Mouse (Mus musculus) adrenal gland, postnatal 36 days (tissue): ENCODE results near the gene Ptpdc1. TPM values are rescaled to one million over a fixed set of nuclear protein-coding genes. Genes with fewer than 3 reads are reported as not detected.
A peak's percentile ranks its signal among the peaks of the same experiment; 100 is the strongest.

ENCODE experiments used
- DNase-seq, 2 experiments: peaks; one replicate each; pipeline ENCODE4 v3.0.0; 2021; ENCODE audit warnings: mixed read lengths in 1 of 2
- long read RNA-seq, 2 experiments: library from polyadenylated mRNA; stranded (forward); transcript quantifications; one replicate each; pipeline ENCODE4 v2.0.0; 2021; ENCODE audit warnings: borderline sequencing depth in 2 of 2
- total RNA-seq, 2 experiments: library from RNA; stranded (reverse); gene quantifications; 2 replicates each; pipeline ENCODE4 v1.2.3; 2021

The Ptpdc1 gene
- total RNA-seq = 1 to 10 TPM; 5.0 to 6.3 TPM
- long read RNA-seq, experiment 1, full-length matches to known transcripts = 4 of 4 reads
- long read RNA-seq, experiment 1, partial matches to known transcripts = 0 of 4 reads
- long read RNA-seq, experiment 1, other reads (novel, unspliced or antisense) = 0 of 4 reads
- long read RNA-seq, experiment 2 = 0 reads

DNA sequence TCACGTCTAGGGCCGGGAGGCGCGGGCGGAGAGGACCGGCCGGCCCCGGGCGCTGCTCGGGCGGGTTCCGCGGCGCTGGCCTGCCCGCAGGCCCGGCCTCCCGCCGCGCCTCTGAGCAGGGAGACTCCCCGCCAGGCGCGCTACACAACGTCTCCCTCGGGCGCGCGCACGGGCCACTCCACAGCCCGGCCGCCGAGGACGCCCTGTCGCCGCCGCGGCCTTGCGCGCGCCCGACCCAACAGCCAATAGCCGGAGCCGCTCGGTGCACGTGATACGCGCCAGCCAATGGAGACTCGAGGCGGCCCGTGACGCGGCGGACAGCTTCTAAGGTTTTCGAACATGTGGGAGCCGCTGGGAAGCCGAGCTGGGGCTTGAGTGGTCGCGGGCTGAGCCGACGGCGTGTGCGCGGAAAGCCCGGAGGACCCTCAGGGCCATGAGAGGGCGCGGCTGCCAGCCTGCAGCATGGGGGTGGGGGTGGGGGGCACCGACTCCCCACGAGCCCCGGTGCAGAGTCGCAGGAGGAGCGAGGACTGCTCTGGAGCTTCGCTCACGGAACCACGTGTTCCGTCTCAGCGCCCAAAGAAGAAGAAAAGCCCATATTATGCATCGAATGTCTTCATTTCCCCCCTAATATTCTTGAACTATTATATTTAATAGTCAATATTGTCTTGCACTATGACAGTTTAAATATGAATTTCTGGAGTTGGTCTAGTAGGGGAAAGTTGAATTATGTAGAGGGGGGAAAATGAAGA is at the start of gene Ptpdc1:
Gene Ptpdc1, minus strand, starts transcription at position 232 of the 752 bp plus-strand sequence.
- peak; percentile 98 for DNase-seq

DNA sequence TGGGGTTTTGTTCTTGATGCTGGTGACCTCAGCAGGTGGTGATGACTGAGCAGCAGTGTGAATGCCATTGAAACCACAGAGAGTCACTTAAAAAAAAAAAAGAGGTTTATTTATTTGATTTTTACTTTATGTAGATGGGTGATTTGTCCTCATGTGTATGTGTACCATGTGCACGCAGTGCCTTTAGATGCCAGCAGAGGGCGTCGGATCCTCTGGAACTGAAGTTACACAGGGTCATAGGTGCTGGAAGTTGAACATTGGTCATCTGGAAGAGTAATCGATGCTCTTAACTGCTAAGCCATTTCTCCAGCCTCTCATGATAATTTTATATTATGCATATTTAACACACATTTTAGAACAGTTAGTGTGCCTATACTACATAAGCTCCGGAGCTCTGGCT is 49.1 kb upstream of the Ptpdc1 start:
- DNase-seq = no peak

DNA sequence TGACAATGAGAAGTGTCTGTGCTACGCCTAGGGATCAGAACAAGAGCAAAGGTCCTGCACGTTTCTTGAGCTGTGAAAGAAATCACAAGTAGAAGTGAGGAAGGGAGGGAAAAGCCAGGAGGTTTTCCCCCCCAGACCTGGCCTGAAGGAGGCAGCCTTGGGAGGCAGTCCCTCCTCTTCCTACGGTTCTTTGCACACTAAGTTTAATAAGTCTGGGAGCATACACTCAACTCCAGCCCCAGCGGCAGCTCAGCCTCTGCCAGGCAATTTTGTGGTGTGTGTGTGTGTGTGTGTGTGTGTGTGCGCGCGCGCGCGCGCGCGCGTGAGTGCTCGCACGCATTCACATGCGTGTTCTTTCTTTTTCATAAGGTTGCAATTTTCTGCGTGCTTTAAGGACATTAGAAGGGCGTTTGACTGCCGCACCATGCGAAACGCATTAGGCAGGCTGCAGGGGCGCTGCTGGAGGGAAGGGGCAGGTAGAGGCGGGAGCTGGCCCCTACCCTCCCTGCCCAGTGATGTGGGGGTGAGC is 46.9 kb upstream of the Ptpdc1 start:
- DNase-seq = no peak

DNA sequence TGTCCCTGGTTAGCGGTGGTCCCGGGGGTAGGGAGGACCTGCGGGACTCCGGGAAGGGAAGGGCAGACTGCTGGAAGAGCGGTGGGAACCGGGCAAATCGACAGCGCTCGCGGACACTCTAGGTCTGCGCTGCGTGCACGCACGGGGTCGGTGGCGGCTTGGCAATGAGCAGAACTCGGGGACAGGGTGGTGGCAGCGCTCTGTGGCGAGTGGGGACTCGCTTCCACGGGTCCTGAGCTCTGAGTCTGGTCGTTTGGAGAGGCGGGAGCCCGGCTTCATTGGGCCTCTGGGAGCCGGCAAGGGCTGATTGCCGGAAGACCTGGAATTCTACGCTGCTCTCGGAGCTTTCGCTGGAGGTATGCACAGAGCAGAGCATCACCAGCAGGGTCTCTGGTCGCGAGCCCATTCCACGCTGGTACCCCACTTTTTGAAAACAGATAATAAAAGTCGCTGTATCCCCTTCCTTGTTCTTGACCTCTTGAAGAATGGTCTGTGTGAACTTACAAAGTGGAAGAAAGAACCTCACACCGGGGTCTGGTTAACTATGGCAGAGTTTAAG is 43.6 kb upstream of the Ptpdc1 start:
- peak in 1 of 2 experiments; percentile 20 for DNase-seq

DNA sequence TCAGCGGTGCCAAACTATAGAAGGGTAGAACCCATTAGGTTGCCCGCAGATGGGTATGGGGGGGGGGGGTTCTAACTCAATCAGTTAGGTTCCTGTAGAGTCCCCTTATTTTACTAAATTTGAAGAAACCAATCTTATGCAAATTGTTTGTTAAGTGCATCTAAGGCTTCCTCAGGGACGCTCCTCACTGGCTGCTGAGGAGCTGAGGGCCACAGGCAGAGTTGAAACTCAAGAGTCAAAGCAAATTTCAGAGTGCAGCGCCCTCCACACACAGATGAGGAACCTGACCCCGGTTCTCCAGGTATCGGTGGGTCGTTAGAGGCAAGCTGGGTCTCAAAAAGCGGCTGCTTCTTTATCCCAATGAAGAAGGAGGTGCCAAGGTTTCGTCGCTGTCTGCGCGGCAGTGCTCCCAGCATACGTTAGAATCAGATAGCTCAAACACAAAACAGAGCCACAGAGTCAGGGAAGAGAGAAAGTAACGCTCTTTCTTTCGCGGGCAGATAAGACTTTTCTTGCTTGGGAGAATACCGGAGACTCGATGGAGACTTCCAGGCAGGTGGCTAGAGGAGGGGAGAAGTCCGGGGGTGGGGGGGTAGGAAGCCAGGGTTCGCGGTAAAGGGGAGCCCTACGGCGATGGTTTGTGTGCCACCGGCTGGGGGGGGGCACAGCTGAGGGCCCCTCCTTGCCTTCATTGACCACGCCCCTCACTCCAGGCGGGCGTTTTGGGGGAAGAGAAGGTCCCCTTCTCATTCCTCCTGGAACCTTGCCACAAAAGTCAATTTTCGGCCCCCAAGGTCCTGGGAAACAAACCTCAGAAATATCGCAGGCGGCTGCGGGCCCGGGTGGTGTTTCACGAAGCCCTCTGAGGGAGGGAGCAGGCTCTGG is 42.9 kb upstream of the Ptpdc1 start:
- DNase-seq = no peak

DNA sequence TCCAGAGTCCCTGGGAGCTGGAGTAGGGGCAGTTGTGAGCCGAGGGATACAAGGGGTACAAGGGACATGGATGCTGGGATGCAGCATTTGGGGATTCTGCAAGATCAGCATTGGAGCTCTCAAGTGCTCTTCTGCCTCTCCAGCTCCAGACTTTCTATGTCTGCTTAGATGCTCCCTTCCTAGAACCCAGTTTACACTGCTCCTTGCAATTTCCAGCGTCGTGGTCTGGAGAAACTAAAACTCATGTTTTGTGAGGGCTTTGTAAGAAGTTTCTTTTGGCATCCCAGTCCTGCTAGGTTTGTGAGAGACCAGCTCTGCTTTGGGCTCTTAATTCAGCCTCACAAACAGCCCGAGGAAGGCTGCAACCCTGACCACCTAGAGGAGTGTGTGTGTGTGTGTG is 42.0 kb upstream of the Ptpdc1 start:
- no peak for DNase-seq

DNA sequence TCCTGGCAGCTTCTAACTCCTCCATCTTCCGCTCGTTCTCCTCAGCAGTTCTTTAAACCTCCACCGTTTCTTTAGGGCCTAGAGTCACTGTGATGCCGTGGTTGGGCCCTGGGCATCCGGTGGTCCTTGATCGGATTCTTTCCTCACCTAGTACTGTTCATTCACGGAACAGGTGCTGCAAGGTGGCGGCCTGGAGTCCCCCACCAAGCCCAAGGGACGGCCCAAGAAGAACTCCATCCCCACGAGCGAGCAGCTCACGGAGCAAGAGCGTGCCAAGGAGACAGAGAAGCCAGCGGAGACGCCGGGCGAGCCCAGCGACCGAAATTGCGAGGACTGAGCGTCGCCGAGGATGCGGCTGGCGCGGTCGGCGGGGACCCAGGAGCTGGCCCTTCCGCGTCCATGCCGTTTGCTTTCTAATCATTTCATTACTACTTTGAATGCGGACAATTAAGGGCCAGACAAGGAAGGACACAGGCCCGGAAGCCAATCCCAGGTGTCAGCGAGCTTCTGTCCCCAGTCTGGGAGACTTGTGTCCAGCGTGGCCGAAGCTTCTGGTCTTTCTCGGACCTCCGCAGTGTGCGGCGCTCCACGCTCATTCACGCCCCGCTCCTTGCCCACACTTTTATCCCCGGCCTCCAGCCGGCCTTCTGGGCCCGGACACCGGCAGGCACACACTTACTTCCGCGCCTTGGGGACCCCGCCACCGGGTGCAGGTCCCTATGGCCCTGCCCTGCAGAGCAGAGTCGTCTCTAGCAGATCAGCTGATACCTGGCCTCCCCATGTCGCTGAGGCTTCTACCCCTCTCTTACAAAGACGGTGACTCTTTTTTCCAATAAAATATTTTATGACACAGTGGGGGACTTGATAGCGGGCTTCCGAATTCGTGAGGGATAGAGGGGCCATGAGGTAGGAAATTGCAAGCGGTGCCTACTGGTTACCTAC is 40.5 kb upstream of the Ptpdc1 start:
- no peak for DNase-seq

DNA sequence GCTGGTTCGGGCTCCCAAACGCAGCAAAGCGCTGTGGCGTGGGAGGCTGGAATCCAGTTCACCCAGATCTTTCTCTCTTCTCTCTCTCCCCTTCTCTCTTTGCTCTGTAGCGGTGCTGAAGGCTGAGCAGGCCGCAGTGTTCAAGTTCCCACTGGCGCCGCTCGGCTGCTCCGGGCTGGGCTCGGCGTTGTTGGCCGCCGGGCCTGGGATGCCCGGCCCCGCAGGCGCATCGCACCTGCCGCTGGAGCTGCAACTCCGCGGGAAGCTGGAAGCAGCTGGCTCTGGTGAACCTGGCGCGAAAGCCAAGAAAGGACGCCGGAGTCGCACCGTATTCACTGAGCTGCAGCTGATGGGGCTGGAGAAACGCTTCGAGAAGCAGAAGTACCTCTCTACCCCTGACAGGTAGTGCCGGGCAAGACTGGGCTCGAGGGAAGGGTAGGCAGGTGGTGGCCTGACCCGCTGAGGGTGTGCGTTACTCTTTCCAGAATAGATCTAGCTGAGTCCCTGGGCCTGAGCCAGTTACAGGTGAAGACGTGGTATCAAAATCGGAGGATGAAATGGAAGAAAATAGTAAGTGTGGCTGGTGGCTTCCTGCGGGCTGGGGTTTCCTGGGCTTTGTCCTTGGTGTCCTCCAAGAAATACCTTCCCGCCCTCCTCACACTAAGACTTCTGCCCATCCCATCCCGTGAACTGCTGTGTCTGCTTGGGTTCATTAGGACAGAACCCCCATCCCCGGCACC is 39.6 kb upstream of the Ptpdc1 start:
- no peak for DNase-seq

DNA sequence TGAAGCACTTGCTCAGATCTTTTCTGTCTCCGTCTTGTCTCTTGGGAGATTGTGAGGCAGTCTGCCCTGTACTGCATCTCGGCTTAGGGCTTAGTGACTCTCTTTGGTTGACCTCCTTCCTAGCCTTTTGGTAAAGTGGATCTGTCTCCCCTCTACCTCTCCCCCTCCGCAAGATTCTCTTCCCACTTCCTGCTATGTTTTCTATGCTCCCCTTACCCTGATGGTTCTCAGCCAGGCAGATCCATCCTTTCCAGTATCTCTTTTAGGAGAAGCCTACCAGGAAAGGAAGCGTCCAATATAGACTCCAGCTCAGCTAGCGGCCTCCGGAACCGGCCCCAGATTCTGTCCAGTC is 38.5 kb upstream of the Ptpdc1 start:
- no peak for DNase-seq

DNA sequence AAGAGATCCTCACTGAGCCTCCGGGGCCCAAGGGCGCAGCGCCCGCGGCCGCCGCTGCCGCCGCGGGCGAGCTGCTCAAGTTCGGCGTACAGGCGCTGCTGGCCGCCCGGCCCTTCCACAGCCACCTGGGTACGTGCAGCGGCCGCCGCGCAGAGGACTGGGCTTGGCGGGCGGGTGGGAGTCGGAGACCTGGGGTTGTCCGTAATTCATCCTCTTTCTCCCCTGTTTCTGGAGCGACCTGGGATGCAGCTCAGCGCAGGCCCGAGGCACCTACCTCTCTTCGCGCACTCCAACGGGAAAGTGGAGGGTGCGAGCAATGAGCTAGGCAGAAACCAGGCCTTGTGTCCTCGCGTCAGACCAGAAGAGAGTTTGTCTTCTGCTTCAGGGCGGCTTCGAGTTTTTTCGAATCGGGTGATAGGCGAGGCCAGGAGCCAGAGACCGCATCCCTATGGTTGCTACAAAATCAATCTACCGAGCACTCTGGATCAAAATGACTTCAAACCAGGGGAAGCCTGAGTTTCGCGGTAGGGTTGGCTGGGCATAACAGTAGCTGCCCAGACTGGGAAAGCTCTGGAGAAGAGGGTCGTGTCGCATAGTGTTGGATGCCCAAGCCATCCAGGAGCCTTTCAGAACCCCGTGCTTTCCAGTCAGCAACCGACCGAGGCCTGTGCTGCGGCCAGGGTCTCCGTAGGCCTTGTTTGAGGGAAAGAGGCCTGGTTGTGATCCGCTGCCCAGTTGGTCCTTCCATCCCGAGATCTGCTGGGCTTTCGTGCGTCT is 37.9 kb upstream of the Ptpdc1 start:
- DNase-seq = no peak

DNA sequence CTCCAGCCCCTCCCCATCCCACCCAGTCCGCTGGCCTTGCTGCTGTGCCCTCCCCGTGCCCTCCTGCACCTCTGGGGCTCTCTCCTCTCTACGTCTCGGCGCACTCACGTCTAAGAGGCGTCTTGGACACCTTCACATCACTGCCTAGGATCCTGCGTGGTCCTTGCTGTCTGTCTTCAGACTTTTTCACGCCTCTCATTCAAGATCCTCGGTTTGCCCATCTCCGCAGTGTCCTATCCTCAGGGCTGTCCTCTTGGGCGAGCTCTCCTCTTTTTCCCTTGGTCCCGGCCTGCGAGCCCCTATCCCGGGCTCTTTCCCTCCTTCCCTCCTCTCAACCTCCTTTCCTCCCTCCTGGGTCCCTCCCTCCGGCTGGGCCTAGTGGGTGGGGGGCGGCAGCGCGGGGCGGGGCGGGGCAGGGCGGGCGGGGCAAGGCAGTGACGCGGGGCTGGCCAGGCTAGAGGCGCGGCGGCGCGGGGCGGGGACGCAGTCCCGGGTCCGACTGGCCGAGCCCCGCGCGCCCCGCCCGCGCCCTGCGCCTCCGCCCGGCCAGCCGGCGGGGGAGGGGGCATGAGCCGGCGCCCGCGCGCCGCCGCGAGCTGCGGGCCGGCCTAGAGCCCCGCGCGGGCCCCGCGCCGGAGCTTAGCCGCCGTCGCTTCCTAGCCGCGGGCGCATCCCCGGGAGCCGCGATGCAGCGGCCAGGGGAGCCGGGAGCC is 37.1 kb upstream of the Ptpdc1 start, which contains the start of gene Barx1:
Gene Barx1, plus strand, starts transcription at position 568 of the 713 bp plus-strand sequence.
- no peak for DNase-seq

DNA sequence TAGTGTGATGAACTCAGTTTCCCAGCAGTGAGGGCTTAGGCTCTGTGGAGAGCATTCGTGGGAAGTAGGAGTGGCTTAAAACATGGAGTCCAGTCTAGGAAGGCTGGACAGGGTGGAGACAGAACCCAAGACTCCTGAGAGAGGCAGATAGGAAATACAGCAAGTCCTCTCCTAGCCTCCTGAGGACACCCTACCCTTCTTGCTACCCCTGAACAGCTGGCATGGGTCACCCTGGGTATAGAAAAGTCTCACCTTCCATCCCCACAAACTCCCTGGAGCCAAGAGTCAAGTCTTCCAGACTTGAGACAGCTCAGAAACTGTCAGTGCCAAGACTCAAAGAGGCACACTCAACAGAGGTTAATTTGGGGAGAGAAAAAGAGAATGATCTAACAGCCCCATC is 36.1 kb upstream of the Ptpdc1 start:
- DNase-seq = no peak

DNA sequence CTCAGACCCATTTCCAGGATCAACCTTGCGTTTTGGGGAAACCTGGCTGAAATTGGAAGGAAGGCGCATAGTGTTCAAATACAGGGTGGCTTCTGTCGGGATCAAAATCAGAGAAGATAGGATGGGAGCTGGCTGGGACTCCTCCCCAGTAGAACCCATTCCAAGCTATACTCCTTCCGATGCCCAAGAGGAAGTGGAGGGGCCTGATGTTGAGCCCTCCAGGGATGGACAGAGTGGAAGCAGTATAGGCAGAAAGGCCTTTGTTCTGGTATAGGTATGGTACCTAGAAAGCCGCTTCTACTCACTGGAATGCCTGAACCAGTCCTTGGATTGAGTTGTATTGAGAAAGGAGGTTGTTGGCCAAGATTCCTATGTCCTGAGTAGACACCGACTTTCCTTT is 35.3 kb upstream of the Ptpdc1 start:
- no peak for DNase-seq

DNA sequence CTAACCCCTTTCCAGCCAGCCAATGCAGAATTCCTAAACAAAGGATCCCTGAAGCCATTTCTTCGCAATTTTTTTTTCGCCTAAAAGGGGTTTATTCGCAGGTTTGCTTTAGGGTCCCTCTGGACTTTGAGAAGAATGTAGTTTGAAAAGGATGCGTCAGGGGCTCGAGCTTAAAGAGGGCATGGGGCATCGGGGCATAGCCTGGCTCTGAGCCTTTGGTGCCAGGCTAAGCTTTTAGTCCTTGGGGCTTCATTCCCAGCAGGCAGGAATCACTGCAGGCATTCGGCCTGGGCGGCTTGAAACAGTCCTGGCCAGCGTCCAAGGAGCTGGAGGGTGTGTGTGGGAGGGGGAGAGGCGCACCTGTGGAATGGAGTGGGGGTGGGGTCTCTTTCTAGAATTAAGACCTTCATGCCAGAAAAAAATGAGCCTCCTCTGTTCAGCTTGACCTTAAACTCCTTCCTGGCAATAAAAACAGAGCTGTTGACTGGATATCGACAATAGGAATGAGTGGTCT is 34.8 kb upstream of the Ptpdc1 start:
- no peak for DNase-seq

DNA sequence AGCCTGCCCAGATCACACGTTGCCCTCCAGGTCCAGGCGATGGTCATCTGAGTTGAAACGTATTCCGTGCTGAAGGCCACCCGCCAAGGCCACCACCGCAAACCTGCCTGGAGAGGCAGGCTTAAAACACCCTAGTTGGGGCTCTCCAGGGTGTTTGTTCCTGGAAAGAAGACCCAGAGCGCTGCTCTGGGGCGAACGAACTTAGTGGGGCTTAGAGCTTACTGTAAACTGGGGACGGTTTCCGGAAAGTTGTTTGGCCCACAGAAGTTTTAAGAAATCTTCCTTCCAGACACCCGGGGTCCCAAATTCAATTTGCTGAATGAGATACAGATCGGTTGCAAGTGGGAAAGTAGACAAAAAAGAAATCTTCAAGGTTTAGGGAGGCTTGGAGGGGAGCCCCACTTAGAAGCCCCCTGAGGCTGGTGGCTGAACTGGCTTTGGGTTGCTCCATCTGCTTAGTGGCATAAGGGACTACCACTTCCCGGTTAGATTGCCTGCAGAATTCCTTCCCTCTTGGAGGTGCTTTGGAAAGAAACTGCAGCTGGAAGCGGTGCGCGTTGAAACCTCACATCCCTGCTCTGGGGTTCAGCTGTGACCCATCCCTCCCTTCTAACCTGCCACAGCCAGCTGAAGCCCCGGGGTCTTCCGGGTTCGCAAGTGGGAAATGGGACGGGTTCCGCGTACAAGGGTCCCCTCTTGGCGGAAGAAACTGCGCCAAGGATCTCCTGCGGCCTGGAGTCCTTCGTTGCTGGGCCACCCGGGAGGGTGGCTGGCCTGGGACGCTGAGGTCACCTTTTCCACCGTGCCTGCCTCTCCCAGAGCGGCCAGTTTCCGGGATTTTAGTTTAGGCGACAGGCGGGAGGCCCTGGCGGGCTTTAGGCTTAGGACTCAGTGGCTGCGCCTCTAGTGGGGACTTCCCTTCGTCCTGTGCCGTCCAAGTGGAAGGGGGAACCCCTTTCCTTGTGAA is 34.1 kb upstream of the Ptpdc1 start:
- no peak for DNase-seq

DNA sequence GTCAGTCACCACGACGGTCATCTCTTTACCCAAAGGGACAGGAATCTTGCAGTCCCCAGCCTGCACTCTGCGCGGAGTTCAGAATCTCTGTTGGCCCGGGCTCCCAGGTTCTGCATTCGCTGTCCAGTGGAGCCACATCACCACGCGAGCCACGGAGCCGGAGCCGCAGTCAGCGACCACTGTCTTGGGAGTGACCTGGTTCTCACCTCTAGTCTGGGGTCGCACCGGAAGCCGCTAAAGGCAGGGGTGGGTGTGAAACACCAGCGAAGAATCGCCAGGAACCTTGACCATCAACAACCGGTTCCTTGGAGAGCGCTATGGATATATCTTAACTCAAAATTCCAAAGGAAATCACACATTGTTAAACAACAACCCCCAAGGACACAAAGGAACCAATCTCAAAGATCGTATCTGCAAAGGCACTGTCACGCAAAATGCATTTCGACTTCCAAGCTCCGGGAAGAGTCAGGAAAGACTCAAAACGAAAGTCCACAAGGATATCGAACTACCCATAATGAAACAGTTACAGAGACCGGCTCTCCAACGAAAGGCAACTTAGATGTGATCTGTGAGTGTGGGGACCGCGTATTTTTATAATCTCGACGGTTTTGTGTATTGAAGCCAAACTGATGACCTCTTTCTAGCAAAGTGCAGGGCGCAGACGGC is 33.3 kb upstream of the Ptpdc1 start:
- DNase-seq = no peak

DNA sequence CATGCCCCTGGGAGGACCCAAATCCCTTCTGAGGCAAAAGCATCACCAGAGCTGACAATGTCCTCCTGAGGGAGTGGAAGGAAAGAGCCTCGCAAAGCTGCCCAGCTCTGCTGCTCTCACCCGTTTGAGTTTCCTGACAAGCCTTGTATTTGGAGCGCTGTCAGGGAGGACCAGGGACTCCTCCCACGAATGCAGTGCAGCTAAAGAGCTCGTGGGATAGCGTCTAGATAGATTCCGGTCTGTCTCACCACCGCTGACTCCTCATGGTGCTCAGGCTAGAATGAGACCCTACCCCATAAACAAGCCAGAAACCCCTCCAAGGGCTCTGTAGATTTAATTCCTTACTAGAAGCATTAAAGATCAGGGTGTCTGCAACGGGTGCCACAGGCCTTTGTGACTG is 32.3 kb upstream of the Ptpdc1 start:
- no peak for DNase-seq
